Mouse (Mus musculus): ENCODE measurements around the gene Snx21. TPM values are rescaled to one million over a fixed set of nuclear protein-coding genes. Genes with fewer than 3 reads are reported as not detected.

Gene Snx21
- total RNA-seq, 1 experiment from 2014 or later: 2.0 TPM

- peak; percentile 38 to 62 for ATAC-seq (replicated peaks in 1 of 2; ENCODE audit: insufficient read depth in 1 of 2, low FRiP score in 2 of 2, low TSS enrichment in 1 of 2, low read depth in 1 of 2, poor library complexity in 2 of 2, severe bottlenecking in 2 of 2)
Measured at GRCm38 (mm10) chr2:164833314-164833959, 47.8 kb downstream of the Snx21 start, which contains the start of gene Neurl2. Gene Neurl2 (minus strand): TSS chr2:164833456.

GRCm38 (mm10) chr2:164834531-164834930 lies 48.9 kb downstream of the Snx21 start:
- ATAC-seq (replicated peaks in 1 of 2; ENCODE audit: insufficient read depth in 1 of 2, low FRiP score in 2 of 2, low TSS enrichment in 1 of 2, low read depth in 1 of 2, poor library complexity in 2 of 2, severe bottlenecking in 2 of 2): no peak

GRCm38 (mm10) chr2:164835164-164835563 lies 49.5 kb downstream of the Snx21 start:
- no peak for ATAC-seq (replicated peaks in 1 of 2; ENCODE audit: insufficient read depth in 1 of 2, low FRiP score in 2 of 2, low TSS enrichment in 1 of 2, low read depth in 1 of 2, poor library complexity in 2 of 2, severe bottlenecking in 2 of 2)

Other genes starting within 250 kb of the Snx21 start
- gene Wfdc2, start 223.4 kb upstream of the Snx21 start, total RNA-seq (2017): 7.5 and 11.6 TPM in 2 replicates
- not detected in 2 replicates for gene Spint3, start 212.4 kb upstream of the Snx21 start, total RNA-seq (2017)
- gene Wfdc6a, start 200.4 kb upstream of the Snx21 start, total RNA-seq (2017): not detected in 2 replicates
- gene Eppin, start 192.2 kb upstream of the Snx21 start, total RNA-seq (2017): not detected in 2 replicates
- gene Wfdc6b, start 172.3 kb upstream of the Snx21 start, total RNA-seq (2017): not detected in 2 replicates
- gene Wfdc8, start 172.2 kb upstream of the Snx21 start, total RNA-seq (2017): not detected in 2 replicates
- gene Wfdc16, start 147.0 kb upstream of the Snx21 start, total RNA-seq (2017): not detected in 2 replicates
- 3.5 TPM in 1 of 2 replicates, not detected in the other for gene Wfdc10, start 129.8 kb upstream of the Snx21 start, total RNA-seq (2017)
- not detected in 2 replicates for gene Wfdc9, start 129.2 kb upstream of the Snx21 start, total RNA-seq (2017)
- not detected in 2 replicates for gene Wfdc11, start 111.7 kb upstream of the Snx21 start, total RNA-seq (2017)
- gene Wfdc13, start 100.7 kb upstream of the Snx21 start, total RNA-seq (2017): not detected in 2 replicates
- not detected in 2 replicates for gene Spint4, start 87.3 kb upstream of the Snx21 start, total RNA-seq (2017)
- not detected in 2 replicates for gene Spint5, start 70.5 kb upstream of the Snx21 start, total RNA-seq (2017)
- gene Wfdc3, start 39.9 kb upstream of the Snx21 start, total RNA-seq (2017): 1.6 and 1.9 TPM in 2 replicates
- gene Dnttip1, start 39.8 kb upstream of the Snx21 start, total RNA-seq (2017): 22.9 and 31.3 TPM in 2 replicates
- gene Ube2c, start 15.9 kb upstream of the Snx21 start, total RNA-seq (2017): 60.3 and 131 TPM in 2 replicates
- gene Tnnc2, start 5.9 kb upstream of the Snx21 start, total RNA-seq (2017): 1.6 TPM in 1 of 2 replicates, not detected in the other
- 7.5 and 28.1 TPM in 2 replicates for gene Acot8, start 19.1 kb downstream of the Snx21 start, total RNA-seq (2017)
- 2.5 and 4.1 TPM in 2 replicates for gene Zswim3, start 19.3 kb downstream of the Snx21 start, total RNA-seq (2017)
- gene Zswim1, start 36.9 kb downstream of the Snx21 start, total RNA-seq (2017): 1.9 and 2.4 TPM in 2 replicates
- not detected in 2 replicates for gene Spata25, start 42.7 kb downstream of the Snx21 start, total RNA-seq (2017)
- gene Ctsa, start 47.0 kb downstream of the Snx21 start, total RNA-seq (2017): 53.0 and 74.2 TPM in 2 replicates
- gene Neurl2, start 47.6 kb downstream of the Snx21 start, total RNA-seq (2017): 2.1 TPM in 1 of 2 replicates, not detected in the other
- 0.55 and 0.56 TPM in 2 replicates for gene Pltp, start 71.9 kb downstream of the Snx21 start, total RNA-seq (2017)
- 19.7 and 23.4 TPM in 2 replicates for gene Pcif1, start 93.5 kb downstream of the Snx21 start, total RNA-seq (2017)
- gene Zfp335, start 125.9 kb downstream of the Snx21 start, total RNA-seq (2017): 6.6 and 10.5 TPM in 2 replicates
- gene Mmp9, start 155.0 kb downstream of the Snx21 start, total RNA-seq (2017): 15.3 and 37.5 TPM in 2 replicates
- gene Slc12a5, start 175.0 kb downstream of the Snx21 start, total RNA-seq (2017): 0.45 and 0.63 TPM in 2 replicates
- 42.7 and 58.0 TPM in 2 replicates for gene Ncoa5, start 249.0 kb downstream of the Snx21 start, total RNA-seq (2017)